Comparison of ENCODE assay signal across 12 mouse cellular contexts in genomic region chr6:94637024-94637434, GRCm38 (mm10).
DNase-seq lines count a peak whose midpoint lies in the region; ATAC-seq and TF ChIP-seq lines count a peak whose summit lies in the region.
"Had no signal": no experiment of that assay in that cellular context is flagged by ENCODE, and none has a peak within 500 bp of the region (broad histone marks: within the 10 kb centered on the region; RNA-seq: fewer than 3 reads in every experiment).

No protein-coding gene starts in this region.

- TF ChIP-seq CTCF in liver, embryonic 14.5 days (IDR thresholded peaks at IDR 0.05; ENCODE audit: low read depth) = no peak

- 0 out of 2 replicates have a peak, but pooled peaks have one; percentile 7 for TF ChIP-seq EP300 in liver, embryonic 14.5 days (IDR thresholded peaks at IDR 0.05; ENCODE audit: low read depth)

- no peak overlapping the region for H3K4me2 ChIP-seq in hindbrain, embryonic 15.5 days
- H3K4me2 ChIP-seq in hindbrain, embryonic 12.5 days (replicated peaks) = no peak overlapping the region
- H3K4me2 ChIP-seq in liver, embryonic 14.5 days (ENCODE audit: low read depth) = no peak overlapping the region

- H3K4me3 ChIP-seq in hindbrain, embryonic 15.5 days = no peak overlapping the region
- no peak overlapping the region for H3K4me3 ChIP-seq in hindbrain, embryonic 12.5 days
- H3K4me3 ChIP-seq in liver, embryonic 14.5 days (ENCODE audit: insufficient read depth in 1 of 2, low read depth in 2 of 2, low read length in 2 of 2) = no peak overlapping the region
- H3K4me3 ChIP-seq: heart, embryonic 10.5 days had no signal

- no peak for ATAC-seq in hindbrain, embryonic 15.5 days (ENCODE audit: low FRiP score, low read depth)
- no peak for ATAC-seq in hindbrain, embryonic 12.5 days (ENCODE audit: low FRiP score)
- peak; percentile 33; the same call in 1 of the 2 replicates for ATAC-seq in liver, embryonic 14.5 days (ENCODE audit: insufficient read depth)

- no peak overlapping the region for H3K9ac ChIP-seq in hindbrain, embryonic 15.5 days
- H3K9ac ChIP-seq in hindbrain, embryonic 12.5 days = no peak overlapping the region
- no peak overlapping the region for H3K9ac ChIP-seq in liver, embryonic 14.5 days (replicated peaks)

- WGBS in hindbrain, embryonic 15.5 days = 66% methylated on average over 5 of the region's 5 CpGs
- WGBS in hindbrain, embryonic 12.5 days = 70% methylated on average over 5 of the region's 5 CpGs
- 27% methylated on average over 5 of the region's 5 CpGs for WGBS in liver, embryonic 14.5 days (ENCODE audit: insufficient replicate concordance)

- no peaks in the 10 kb centered on the region for H3K36me3 ChIP-seq in hindbrain, embryonic 15.5 days
- no peaks in the 10 kb centered on the region for H3K36me3 ChIP-seq in hindbrain, embryonic 12.5 days
- H3K36me3 ChIP-seq in liver, embryonic 14.5 days (replicated peaks; ENCODE audit: control insufficient read depth, insufficient read depth, low read depth) = no peaks in the 10 kb centered on the region
- H3K36me3 ChIP-seq: heart, embryonic 10.5 days had no signal

- H3K4me1 ChIP-seq in hindbrain, embryonic 15.5 days (replicated peaks) = peaks cover 20% of the 10 kb centered on the region; the same call in 1 of the 2 replicates
- peaks cover 59% of the 10 kb centered on the region for H3K4me1 ChIP-seq in hindbrain, embryonic 12.5 days
- H3K4me1 ChIP-seq in liver, embryonic 14.5 days (replicated peaks; ENCODE audit: control insufficient read depth in 2 of 2, insufficient read depth in 2 of 2, low read length in 1 of 2) = peaks cover 0 to 2% of the 10 kb centered on the region in 2 experiments; a peak in 1 of 4 replicates

- H3K27ac ChIP-seq in hindbrain, embryonic 15.5 days (replicated peaks) = 0 out of 2 replicates have a peak overlapping the region, but pooled peaks have one; percentile 6
- H3K27ac ChIP-seq in hindbrain, embryonic 12.5 days = no peak overlapping the region; the same call in 1 of the 2 replicates
- no peak overlapping the region for H3K27ac ChIP-seq in liver, embryonic 14.5 days
- H3K27ac ChIP-seq: heart, embryonic 10.5 days had no signal

- H3K27me3 ChIP-seq in hindbrain, embryonic 15.5 days = no peaks in the 10 kb centered on the region
- H3K27me3 ChIP-seq in hindbrain, embryonic 12.5 days = no peaks in the 10 kb centered on the region
- no peaks in the 10 kb centered on the region for H3K27me3 ChIP-seq in liver, embryonic 14.5 days (ENCODE audit: control insufficient read depth, insufficient read depth, low read length)

- peak; percentile 39 for DNase-seq in thymus, postnatal 0 days (ENCODE audit: low spot score)
- DNase-seq in thymus, adult 18-20 months = no peak
- DNase-seq in liver, embryonic 14.5 days (ENCODE audit: low read depth in 3 of 3, low spot score in 3 of 3) = no peak
- peak; percentile 43 for DNase-seq in naive thymus-derived CD4-positive, alpha-beta T cell, adult 2 months (ENCODE audit: low read depth)
- no peak for DNase-seq in layer of hippocampus, adult 9-11 months
- no peak for DNase-seq in adrenal gland, adult 2 months
- DNase-seq: adrenal gland, postnatal 36 days; cerebellum, adult 2 months; kidney, postnatal 4 days had no signal

- H3K9me3 ChIP-seq in hindbrain, embryonic 15.5 days = no peaks in the 10 kb centered on the region
- H3K9me3 ChIP-seq in hindbrain, embryonic 12.5 days (replicated peaks) = no peaks in the 10 kb centered on the region
- H3K9me3 ChIP-seq in liver, embryonic 14.5 days (ENCODE audit: control insufficient read depth, low read length) = no peaks in the 10 kb centered on the region
- H3K9me3 ChIP-seq: heart, embryonic 10.5 days had no signal

Comparison
In these comparisons a context has a peak if more than half of its experiments do, and no peak if none do; other contexts are left out.
1. DNase-seq: peak in thymus, postnatal 0 days (single experiment) and naive thymus-derived CD4-positive, alpha-beta T cell, adult 2 months (single experiment); none in thymus, adult 18-20 months (0 of 2), liver, embryonic 14.5 days (0 of 3), layer of hippocampus, adult 9-11 months (single experiment) and adrenal gland, adult 2 months (single experiment).